ENCODE assay signal across 26 mouse cellular contexts in the genomic region with DNA sequence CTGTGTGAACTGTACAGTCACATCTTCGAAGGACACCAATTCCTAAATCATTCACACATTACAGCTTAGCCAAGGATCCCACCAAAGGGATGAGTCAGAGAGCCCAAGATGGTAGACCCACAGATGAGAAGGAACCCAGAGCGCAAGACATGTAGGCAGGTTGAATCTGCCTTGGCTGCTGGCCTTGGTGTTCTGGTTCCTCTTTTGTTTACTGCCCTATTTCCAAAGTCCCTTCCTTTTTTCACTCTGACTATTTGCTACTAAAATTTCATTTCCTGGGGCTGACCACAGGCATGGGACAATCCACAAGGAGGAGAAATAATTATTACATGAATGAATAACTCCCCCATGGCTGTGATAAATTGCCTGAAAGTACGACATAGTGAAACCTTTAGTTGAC. TPM values are rescaled to one million over a fixed set of nuclear protein-coding genes. Genes with fewer than 3 reads are reported as not detected.
DNase-seq lines count a peak whose midpoint lies in the region; ATAC-seq and TF ChIP-seq lines count a peak whose summit lies in the region.
"Had no signal": no experiment of that assay in that cellular context is flagged by ENCODE, and none has a peak within 500 bp of the region (broad histone marks: within the 10 kb centered on the region; RNA-seq: fewer than 3 reads in every experiment).

No protein-coding gene starts in this region.

- no peak for ATAC-seq in kidney, postnatal 0 days (replicated peaks; ENCODE audit: low FRiP score, low read depth)
- ATAC-seq in common myeloid progenitor, adult 5-6 weeks (replicated peaks; ENCODE audit: low read depth, poor library complexity, severe bottlenecking) = 0 out of 2 replicates have a peak, but pooled peaks have one; percentile 32
- no peak for ATAC-seq in forebrain, embryonic 11.5 days (replicated peaks; ENCODE audit: low FRiP score)
- ATAC-seq: forebrain, embryonic 16.5 days; hindbrain, embryonic 16.5 days; inflammation-experienced regulatory T-cells, adult 6 months had no signal

- H3K9me3 ChIP-seq in kidney, postnatal 0 days (replicated peaks; ENCODE audit: low read length) = no peaks in the 10 kb centered on the region
- no peaks in the 10 kb centered on the region; the same call in 1 of the 2 replicates for H3K9me3 ChIP-seq in forebrain, embryonic 11.5 days (ENCODE audit: control insufficient read depth, low read length)
- H3K9me3 ChIP-seq: embryonic facial prominence, embryonic 15.5 days; forebrain, embryonic 12.5 days; G1E; hindbrain, embryonic 12.5 days had no signal

- DNase-seq in kidney, postnatal 0 days (ENCODE audit: low spot score) = peak; percentile 19
- DNase-seq in kidney, postnatal 14 days = no peak
- peak; percentile 3 for DNase-seq in A20 (ENCODE audit: low read depth, low spot score)
- DNase-seq in adrenal gland, postnatal 10 days = no peak
- DNase-seq in left cerebral cortex, adult 8-10 months (ENCODE audit: low spot score in 2 of 2) = no peak
- DNase-seq in forebrain, embryonic 11.5 days (ENCODE audit: low spot score) = no peak
- DNase-seq: adrenal gland, postnatal 14 days; cerebellum, adult 2 months; cerebellum, postnatal 10 days; embryo, embryonic 11 days; gastrocnemius, postnatal 10 days; heart, postnatal 4 days had no signal

- H3K4me2 ChIP-seq in kidney, postnatal 0 days (ENCODE audit: low read length) = no peak overlapping the region
- H3K4me2 ChIP-seq in forebrain, embryonic 11.5 days (ENCODE audit: low read depth, low read length, severe bottlenecking) = no peak overlapping the region
- H3K4me2 ChIP-seq: embryonic facial prominence, embryonic 15.5 days; forebrain, embryonic 12.5 days; heart, embryonic 13.5 days; hindbrain, embryonic 12.5 days had no signal

- H3K27me3 ChIP-seq in kidney, postnatal 0 days (ENCODE audit: insufficient read depth, low read length) = no peaks in the 10 kb centered on the region
- no peaks in the 10 kb centered on the region for H3K27me3 ChIP-seq in forebrain, embryonic 11.5 days (ENCODE audit: control insufficient read depth, insufficient read depth, low read length)
- H3K27me3 ChIP-seq: embryonic facial prominence, embryonic 15.5 days; forebrain, embryonic 12.5 days; heart, embryonic 13.5 days; hindbrain, embryonic 12.5 days had no signal

- no peak overlapping the region for H3K9ac ChIP-seq in kidney, postnatal 0 days (ENCODE audit: low read depth, low read length)
- H3K9ac ChIP-seq in forebrain, embryonic 11.5 days (ENCODE audit: low read length) = no peak overlapping the region
- H3K9ac ChIP-seq: embryonic facial prominence, embryonic 15.5 days; forebrain, embryonic 12.5 days; heart, embryonic 13.5 days; hindbrain, embryonic 12.5 days had no signal

- H3K36me3 ChIP-seq in kidney, postnatal 0 days (ENCODE audit: insufficient read depth, low read length) = no peaks in the 10 kb centered on the region
- no peaks in the 10 kb centered on the region; the same call in 1 of the 2 replicates for H3K36me3 ChIP-seq in forebrain, embryonic 11.5 days (ENCODE audit: control insufficient read depth, insufficient read depth, low read length)
- H3K36me3 ChIP-seq: embryonic facial prominence, embryonic 15.5 days; G1E had no signal

- no peaks in the 10 kb centered on the region for H3K4me1 ChIP-seq in kidney, postnatal 0 days (replicated peaks; ENCODE audit: insufficient read depth, low read length)
- no peaks in the 10 kb centered on the region; the same call in 1 of the 2 replicates for H3K4me1 ChIP-seq in forebrain, embryonic 11.5 days (replicated peaks; ENCODE audit: control insufficient read depth, insufficient read depth, low read length)
- H3K4me1 ChIP-seq: embryonic facial prominence, embryonic 15.5 days; hindbrain, embryonic 12.5 days had no signal

- WGBS in kidney, postnatal 0 days = 74% methylated on average over 3 of the region's 3 CpGs
- WGBS in forebrain, embryonic 11.5 days = 94% methylated on average over 3 of the region's 3 CpGs

- no peak for TF ChIP-seq CTCF in kidney, postnatal 0 days (IDR thresholded peaks at IDR 0.05; ENCODE audit: low read depth)

- no peak overlapping the region for H3K27ac ChIP-seq in kidney, postnatal 0 days
- no peak overlapping the region for H3K27ac ChIP-seq in forebrain, embryonic 11.5 days (ENCODE audit: low read depth, low read length)
- H3K27ac ChIP-seq: embryonic facial prominence, embryonic 15.5 days; forebrain, embryonic 12.5 days; heart, embryonic 13.5 days; hindbrain, embryonic 12.5 days had no signal

- no peak overlapping the region for H3K4me3 ChIP-seq in kidney, postnatal 0 days (replicated peaks; ENCODE audit: low read depth, low read length)
- H3K4me3 ChIP-seq in forebrain, embryonic 11.5 days (ENCODE audit: low read depth, low read length) = no peak overlapping the region
- H3K4me3 ChIP-seq: embryonic facial prominence, embryonic 15.5 days; erythroblast, embryonic 14.5 days; forebrain, embryonic 12.5 days; heart, embryonic 13.5 days; hindbrain, embryonic 12.5 days had no signal

RNA-seq across cellular contexts. Expression of a gene that starts 10.1 kb away (rescaled TPM):
- 4.9 TPM in 2 replicates for polyA plus RNA-seq in kidney, postnatal 0 days (2015; fragmentation: Nextera tagmentation; extraction: Ambion mirVana)
- total RNA-seq in common myeloid progenitor, adult 5-6 weeks (2017) = 1.5 and 2.1 TPM in 2 replicates
- total RNA-seq in adrenal gland, postnatal 10 days (2021) = 1 to 10 TPM; 1.2 to 2.4 TPM
- 1 to 10 TPM; 2.6 to 3.4 (median 3.2) TPM for total RNA-seq in left cerebral cortex, adult 8-10 months (2022)
- polyA plus RNA-seq in forebrain, embryonic 11.5 days (2014; fragmentation: Nextera tagmentation; extraction: Ambion mirVana) = 14.2 and 16.7 TPM in 2 replicates
- polyA plus RNA-seq: erythroblast, embryonic 14.5 days had no signal

RNA-seq across cellular contexts. Expression of a gene that starts 10.2 kb away (rescaled TPM):
- not detected in 2 replicates for polyA plus RNA-seq in kidney, postnatal 0 days (2015; fragmentation: Nextera tagmentation; extraction: Ambion mirVana)
- not detected in 2 replicates for total RNA-seq in common myeloid progenitor, adult 5-6 weeks (2017)
- total RNA-seq in adrenal gland, postnatal 10 days (2021) = not detected
- not detected for total RNA-seq in left cerebral cortex, adult 8-10 months (2022)
- polyA plus RNA-seq in forebrain, embryonic 11.5 days (2014; fragmentation: Nextera tagmentation; extraction: Ambion mirVana) = not detected in 2 replicates
- total RNA-seq: adrenal gland, postnatal 14 days; G1E; gastrocnemius, postnatal 10 days; heart, postnatal 4 days had no signal
- polyA plus RNA-seq: cerebellum, adult 2 months; embryonic facial prominence, embryonic 11.5 days; embryonic facial prominence, embryonic 15.5 days; erythroblast, embryonic 14.5 days; forebrain, embryonic 12.5 days; forebrain, embryonic 16.5 days; frontal cortex, adult 2 months; G1E; heart, embryonic 13.5 days; heart, postnatal 0 days; hindbrain, embryonic 12.5 days; hindbrain, embryonic 16.5 days; inflammation-experienced regulatory T-cells, adult 6 months had no signal

RNA-seq across cellular contexts. Expression of a gene that starts 37.6 kb away (rescaled TPM):
- not detected in 2 replicates for polyA plus RNA-seq in kidney, postnatal 0 days (2015; fragmentation: Nextera tagmentation; extraction: Ambion mirVana)
- not detected in 2 replicates for total RNA-seq in common myeloid progenitor, adult 5-6 weeks (2017)
- not detected for total RNA-seq in adrenal gland, postnatal 10 days (2021)
- not detected for total RNA-seq in left cerebral cortex, adult 8-10 months (2022)
- polyA plus RNA-seq in forebrain, embryonic 11.5 days (2014; fragmentation: Nextera tagmentation; extraction: Ambion mirVana) = 0.12 TPM in 1 of 2 replicates, not detected in the other
- total RNA-seq: adrenal gland, postnatal 14 days; gastrocnemius, postnatal 10 days; heart, postnatal 4 days had no signal
- polyA plus RNA-seq: cerebellum, adult 2 months; embryonic facial prominence, embryonic 11.5 days; embryonic facial prominence, embryonic 15.5 days; erythroblast, embryonic 14.5 days; forebrain, embryonic 16.5 days; frontal cortex, adult 2 months; G1E; gonadal fat pad, adult 2 months; heart, embryonic 13.5 days; heart, postnatal 0 days; hindbrain, embryonic 12.5 days; hindbrain, embryonic 16.5 days; inflammation-experienced regulatory T-cells, adult 6 months had no signal

Comparison
In these comparisons a context has a peak if more than half of its experiments do, and no peak if none do; other contexts are left out.
1. DNase-seq: peak in kidney, postnatal 0 days (single experiment) and A20 (single experiment); none in kidney, postnatal 14 days (single experiment), adrenal gland, postnatal 10 days (single experiment), left cerebral cortex, adult 8-10 months (0 of 2) and forebrain, embryonic 11.5 days (single experiment).